Mouse (Mus musculus): ENCODE data around the gene Ifna12. TPM values are rescaled to one million over a fixed set of nuclear protein-coding genes. Genes with fewer than 3 reads are reported as not detected.

The Ifna12 gene
- polyA plus RNA-seq (2012; rRNA removed; ENCODE audit: low replicate concordance): not detected in 2 replicates

DNA sequence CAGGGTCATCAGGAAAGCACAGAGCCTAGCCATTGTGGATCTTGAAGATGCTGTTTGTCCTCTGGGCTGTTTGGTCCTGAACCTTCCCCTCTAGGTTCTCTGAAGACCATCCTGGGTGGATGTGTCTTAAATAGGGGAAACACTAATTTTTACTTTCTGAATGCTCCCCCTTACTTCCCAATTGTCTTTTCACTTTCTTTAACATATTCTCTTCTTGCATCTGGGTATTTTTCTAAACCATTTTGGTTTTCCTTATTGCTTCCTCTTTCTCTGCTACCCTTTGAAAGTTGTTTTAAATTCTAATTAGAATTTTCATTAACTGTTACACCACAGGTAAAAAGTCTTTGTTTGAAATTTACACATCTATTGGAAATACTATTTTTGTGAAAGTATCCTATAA is at the start of gene Ifna12:
Ifna12 (minus strand) TSS at position 101 of the 400 bp plus-strand sequence.

DNA sequence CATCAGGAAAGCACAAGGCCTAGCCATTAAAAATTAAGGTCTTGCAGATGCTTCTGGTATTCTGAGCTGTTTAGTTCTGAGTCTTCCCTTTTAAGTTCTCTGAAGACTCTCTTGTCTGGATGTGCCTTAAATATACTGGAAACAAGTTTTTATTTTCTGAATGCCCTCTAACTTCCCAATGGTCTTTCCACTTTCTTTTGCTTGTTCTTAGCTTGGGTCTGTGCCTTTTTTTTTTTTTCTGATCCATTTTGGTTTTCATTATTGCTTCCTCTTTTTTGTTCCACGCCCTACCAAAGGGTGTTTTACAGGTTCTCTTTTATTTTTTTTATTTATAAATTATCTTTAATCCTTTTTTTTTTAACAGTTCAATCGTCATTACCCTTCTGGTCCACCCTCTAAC is 41.2 kb upstream of the Ifna12 start, which contains the start of gene Ifna13:
Ifna13 (minus strand) TSS at position 101 of the 400 bp plus-strand sequence.

DNA sequence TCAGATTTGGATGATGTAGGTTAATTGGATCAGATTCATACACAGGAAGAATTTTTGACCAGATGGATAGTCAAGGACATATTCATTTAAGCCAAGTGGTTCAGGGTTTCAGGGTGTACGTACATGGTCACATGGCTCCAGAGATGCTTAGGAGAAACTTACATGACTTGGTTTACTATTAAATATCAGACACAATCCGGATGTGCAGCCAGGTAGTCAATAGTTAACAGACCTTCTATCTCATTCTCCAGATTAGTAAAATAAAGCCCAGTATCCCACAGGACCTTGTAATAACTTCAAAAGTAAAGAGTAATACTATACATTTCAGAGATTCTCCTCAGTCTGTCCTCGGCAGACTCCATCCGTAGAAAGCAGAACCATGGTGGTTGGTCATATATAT is 31.1 kb upstream of the Ifna12 start, which contains the start of gene C87499:
C87499 (minus strand) TSS at position 101 of the 400 bp plus-strand sequence.

DNA sequence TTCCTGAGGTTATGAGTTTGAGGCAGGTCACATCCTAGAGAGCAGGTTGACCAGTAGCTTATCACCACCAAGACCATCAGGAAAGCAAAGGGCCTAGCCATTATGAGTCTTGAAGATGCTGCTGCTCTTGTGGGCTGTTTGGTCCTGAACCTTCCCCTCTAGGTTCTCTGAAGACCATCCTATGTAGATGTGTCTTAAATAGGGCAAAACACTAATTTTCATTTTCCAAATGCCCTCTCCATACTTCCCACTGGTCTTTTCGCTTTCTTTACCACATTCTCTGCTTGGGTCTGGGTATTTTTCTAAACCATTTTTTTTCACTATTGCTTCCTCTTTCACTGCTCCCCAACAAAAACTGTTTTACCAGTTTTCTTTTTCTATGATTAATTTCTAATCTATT is 10.9 kb downstream of the Ifna12 start, which contains the start of gene Ifna9:
Ifna9 (minus strand) TSS at position 101 of the 400 bp plus-strand sequence.

DNA sequence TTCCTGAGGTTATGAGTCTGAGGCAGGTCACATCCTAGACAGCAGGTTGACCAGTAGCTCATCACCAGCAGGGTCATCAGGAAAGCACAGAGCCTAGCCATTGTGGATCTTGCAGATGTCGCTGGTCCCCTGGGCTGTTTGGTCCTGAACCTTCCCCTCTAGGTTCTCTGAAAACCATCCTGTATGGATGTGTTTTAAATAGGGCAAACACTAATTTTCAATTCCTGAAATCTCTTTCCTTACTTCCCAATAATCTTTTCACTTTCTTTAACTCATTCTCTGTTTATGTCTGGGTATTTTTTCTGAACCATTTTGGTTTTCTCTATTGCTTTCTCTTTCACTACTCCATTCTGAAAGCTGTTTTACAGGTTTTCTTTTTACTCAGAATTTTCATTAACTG is 31.5 kb downstream of the Ifna12 start, which contains the start of gene Ifna14:
Ifna14 (minus strand) TSS at position 101 of the 400 bp plus-strand sequence.

DNA sequence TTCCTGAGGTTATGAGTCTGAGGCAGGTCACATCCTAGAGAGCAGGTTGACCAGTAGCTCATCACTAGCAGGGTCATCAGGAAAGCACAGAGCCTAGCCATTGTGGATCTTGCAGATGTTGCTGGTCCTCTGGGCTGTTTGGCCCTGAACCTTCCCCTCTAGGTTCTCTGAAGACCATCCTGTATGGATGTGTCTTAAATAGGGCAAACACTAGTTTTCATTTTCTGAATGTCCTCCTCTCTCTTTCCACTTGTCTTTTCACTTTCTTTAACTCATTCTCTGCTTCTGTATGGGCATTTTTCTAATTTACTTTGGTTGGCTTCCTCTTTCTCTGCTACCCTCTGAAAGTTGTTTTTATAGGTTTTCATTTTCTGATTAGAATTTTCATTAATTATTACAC is 45.0 kb downstream of the Ifna12 start, which contains the start of gene Ifna15:
Ifna15 (minus strand) TSS at position 101 of the 400 bp plus-strand sequence.

Other genes starting within 250 kb of the Ifna12 start
- gene Hacd4, start 164.4 kb downstream of the Ifna12 start, polyA plus RNA-seq (2012; rRNA removed; ENCODE audit: low replicate concordance): 0.18 and 0.39 TPM in 2 replicates
- not detected in 2 replicates for gene Ifnb1, start 80.6 kb downstream of the Ifna12 start, polyA plus RNA-seq (2012; rRNA removed; ENCODE audit: low replicate concordance)
- gene Ifna15, start 45.1 kb downstream of the Ifna12 start, polyA plus RNA-seq (2012; rRNA removed; ENCODE audit: low replicate concordance): not detected in 2 replicates
- not detected in 2 replicates for gene Ifna14, start 31.6 kb downstream of the Ifna12 start, polyA plus RNA-seq (2012; rRNA removed; ENCODE audit: low replicate concordance)
- gene Ifna9, start 11.0 kb downstream of the Ifna12 start, polyA plus RNA-seq (2012; rRNA removed; ENCODE audit: low replicate concordance): not detected in 2 replicates
- not detected in 2 replicates for gene C87499, start 31.0 kb upstream of the Ifna12 start, polyA plus RNA-seq (2012; rRNA removed; ENCODE audit: low replicate concordance)
- gene Ifna13, start 41.1 kb upstream of the Ifna12 start, polyA plus RNA-seq (2012; rRNA removed; ENCODE audit: low replicate concordance): not detected in 2 replicates
- not detected in 2 replicates for gene Ifna16, start 73.5 kb upstream of the Ifna12 start, polyA plus RNA-seq (2012; rRNA removed; ENCODE audit: low replicate concordance)
- gene Ifna2, start 80.5 kb upstream of the Ifna12 start, polyA plus RNA-seq (2012; rRNA removed; ENCODE audit: low replicate concordance): not detected in 2 replicates
- gene Ifnab, start 88.0 kb upstream of the Ifna12 start, polyA plus RNA-seq (2012; rRNA removed; ENCODE audit: low replicate concordance): not detected in 2 replicates
- gene Gm26566, start 118.4 kb upstream of the Ifna12 start, polyA plus RNA-seq (2012; rRNA removed; ENCODE audit: low replicate concordance): 0.11 and 0.27 TPM in 2 replicates
- 5.4 and 7.9 TPM in 2 replicates for gene Klhl9, start 119.1 kb upstream of the Ifna12 start, polyA plus RNA-seq (2012; rRNA removed; ENCODE audit: low replicate concordance)
- not detected in 2 replicates for gene Gm13271, start 151.5 kb upstream of the Ifna12 start, polyA plus RNA-seq (2012; rRNA removed; ENCODE audit: low replicate concordance)
- not detected in 2 replicates for gene Gm13283, start 156.7 kb upstream of the Ifna12 start, polyA plus RNA-seq (2012; rRNA removed; ENCODE audit: low replicate concordance)
- not detected in 2 replicates for gene Gm13290, start 170.5 kb upstream of the Ifna12 start, polyA plus RNA-seq (2012; rRNA removed; ENCODE audit: low replicate concordance)
- not detected in 2 replicates for gene Gm13289, start 173.5 kb upstream of the Ifna12 start, polyA plus RNA-seq (2012; rRNA removed; ENCODE audit: low replicate concordance)
- not detected in 2 replicates for gene Gm13272, start 176.5 kb upstream of the Ifna12 start, polyA plus RNA-seq (2012; rRNA removed; ENCODE audit: low replicate concordance)
- not detected in 2 replicates for gene Ifnz, start 178.8 kb upstream of the Ifna12 start, polyA plus RNA-seq (2012; rRNA removed; ENCODE audit: low replicate concordance)
- not detected in 2 replicates for gene Gm13276, start 182.3 kb upstream of the Ifna12 start, polyA plus RNA-seq (2012; rRNA removed; ENCODE audit: low replicate concordance)
- not detected in 2 replicates for gene Gm13277, start 185.3 kb upstream of the Ifna12 start, polyA plus RNA-seq (2012; rRNA removed; ENCODE audit: low replicate concordance)
- gene Gm13278, start 188.2 kb upstream of the Ifna12 start, polyA plus RNA-seq (2012; rRNA removed; ENCODE audit: low replicate concordance): not detected in 2 replicates
- gene Gm13275, start 191.1 kb upstream of the Ifna12 start, polyA plus RNA-seq (2012; rRNA removed; ENCODE audit: low replicate concordance): not detected in 2 replicates
- not detected in 2 replicates for gene Gm13279, start 194.0 kb upstream of the Ifna12 start, polyA plus RNA-seq (2012; rRNA removed; ENCODE audit: low replicate concordance)
- gene Gm13285, start 196.3 kb upstream of the Ifna12 start, polyA plus RNA-seq (2012; rRNA removed; ENCODE audit: low replicate concordance): not detected in 2 replicates
- gene Gm13287, start 199.9 kb upstream of the Ifna12 start, polyA plus RNA-seq (2012; rRNA removed; ENCODE audit: low replicate concordance): 0.49 TPM in 1 of 2 replicates, not detected in the other
- gene Gm13288, start 202.2 kb upstream of the Ifna12 start, polyA plus RNA-seq (2012; rRNA removed; ENCODE audit: low replicate concordance): not detected in 2 replicates
- not detected in 2 replicates for gene Ifna7, start 212.9 kb upstream of the Ifna12 start, polyA plus RNA-seq (2012; rRNA removed; ENCODE audit: low replicate concordance)
- gene Ifna11, start 216.6 kb upstream of the Ifna12 start, polyA plus RNA-seq (2012; rRNA removed; ENCODE audit: low replicate concordance): not detected in 2 replicates
- not detected in 2 replicates for gene Ifna6, start 224.0 kb upstream of the Ifna12 start, polyA plus RNA-seq (2012; rRNA removed; ENCODE audit: low replicate concordance)
- gene Ifna5, start 232.1 kb upstream of the Ifna12 start, polyA plus RNA-seq (2012; rRNA removed; ENCODE audit: low replicate concordance): not detected in 2 replicates
- gene Ifna4, start 238.5 kb upstream of the Ifna12 start, polyA plus RNA-seq (2012; rRNA removed; ENCODE audit: low replicate concordance): not detected in 2 replicates
- not detected in 2 replicates for gene Ifna1, start 246.7 kb upstream of the Ifna12 start, polyA plus RNA-seq (2012; rRNA removed; ENCODE audit: low replicate concordance)

All from duodenum, adult 2 months (tissue).